Mouse (Mus musculus): Measurements from ENCODE around the gene Txnip.
"Not testable (repeated sequence)": the region's sequence is repeated elsewhere in the genome, so short reads cannot be mapped to it uniquely, and the experiment has no call there.

Txnip gene

GRCm38 (mm10) chr3:96557694-96558093, at the start of gene Txnip:
TSS of gene Txnip (plus strand) at chr3:96557957.
- peak; percentile 100 for DNase-seq

- DNase-seq: not testable (repeated sequence)
Observed at GRCm38 (mm10) chr3:96507966-96508365, 49.8 kb upstream of the Txnip start.

GRCm38 (mm10) chr3:96520171-96520570, 37.6 kb upstream of the Txnip start:
- no peak for DNase-seq

GRCm38 (mm10) chr3:96522149-96522548, 35.6 kb upstream of the Txnip start:
- DNase-seq: no peak

GRCm38 (mm10) chr3:96524028-96524810, 33.5 kb upstream of the Txnip start:
- DNase-seq: no peak

- no peak for DNase-seq
Observed at GRCm38 (mm10) chr3:96524914-96525313, 32.8 kb upstream of the Txnip start, which contains the start of gene Hfe2. TSS of gene Hfe2 (plus strand) at chr3:96525172.

- DNase-seq: no peak
Observed at GRCm38 (mm10) chr3:96526013-96526762, 31.6 kb upstream of the Txnip start.

GRCm38 (mm10) chr3:96526864-96527542, 30.8 kb upstream of the Txnip start:
- no peak for DNase-seq

- no peak for DNase-seq
Observed at GRCm38 (mm10) chr3:96528506-96528905, 29.3 kb upstream of the Txnip start.

- DNase-seq: no peak
Observed at GRCm38 (mm10) chr3:96532050-96532449, 25.7 kb upstream of the Txnip start.

GRCm38 (mm10) chr3:96534300-96534699, 23.5 kb upstream of the Txnip start:
- no peak for DNase-seq

GRCm38 (mm10) chr3:96539316-96539715, 18.4 kb upstream of the Txnip start:
- DNase-seq: no peak

- DNase-seq: no peak
Observed at GRCm38 (mm10) chr3:96540740-96541139, 17.0 kb upstream of the Txnip start.

- no peak for DNase-seq
Observed at GRCm38 (mm10) chr3:96541328-96542078, 16.3 kb upstream of the Txnip start.

- DNase-seq: no peak
Observed at GRCm38 (mm10) chr3:96542554-96542953, 15.2 kb upstream of the Txnip start.

GRCm38 (mm10) chr3:96543345-96543744, 14.4 kb upstream of the Txnip start:
- no peak for DNase-seq

GRCm38 (mm10) chr3:96545565-96545964, 12.2 kb upstream of the Txnip start:
- no peak for DNase-seq

- no peak for DNase-seq
Observed at GRCm38 (mm10) chr3:96546880-96547279, 10.9 kb upstream of the Txnip start.

- DNase-seq: no peak
Observed at GRCm38 (mm10) chr3:96547389-96547960, 10.3 kb upstream of the Txnip start.

GRCm38 (mm10) chr3:96548824-96549223, 8.9 kb upstream of the Txnip start:
- DNase-seq: no peak

GRCm38 (mm10) chr3:96549346-96549745, 8.4 kb upstream of the Txnip start:
- DNase-seq: no peak

GRCm38 (mm10) chr3:96551203-96551602, 6.6 kb upstream of the Txnip start:
- DNase-seq: no peak

Data from thymus, adult 18-20 months (tissue).